ENCODE assay signal across 17 mouse cellular contexts in the genomic region with DNA sequence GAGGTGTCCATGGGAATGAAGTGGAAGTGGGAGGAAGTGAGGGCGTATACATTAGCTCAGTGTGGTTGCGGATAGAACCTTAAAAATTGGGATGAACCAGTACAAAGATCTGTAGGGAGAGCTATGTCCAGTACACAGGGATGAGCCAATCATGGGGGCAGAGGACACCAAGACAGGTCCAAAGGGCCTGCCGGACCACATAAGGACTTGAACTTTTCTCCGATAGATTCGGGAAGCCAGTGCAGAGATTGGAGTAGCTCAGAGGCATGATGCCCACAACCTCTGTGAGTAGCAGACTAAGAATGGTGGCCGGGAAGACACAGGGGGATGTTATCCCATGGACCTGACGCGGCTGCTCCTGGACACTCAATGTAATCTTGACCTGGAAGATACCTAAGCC. TPM values are rescaled to one million over a fixed set of nuclear protein-coding genes. Genes with fewer than 3 reads are reported as not detected.
A peak's percentile ranks its signal among the peaks of the same experiment; 100 is the strongest.
DNase-seq lines count a peak whose midpoint lies in the region; ATAC-seq lines count a peak whose summit lies in the region.
"Had no signal": no experiment of that assay in that cellular context is flagged by ENCODE, and none has a peak within 500 bp of the region (broad histone marks: within the 10 kb centered on the region; RNA-seq: fewer than 3 reads in every experiment).

No protein-coding gene starts in this region.

- no peak overlapping the region for H3K4me3 ChIP-seq in kidney, embryonic 15.5 days (replicated peaks)
- 0 out of 2 replicates have a peak overlapping the region, but pooled peaks have one; percentile 38 for H3K4me3 ChIP-seq in embryonic facial prominence, embryonic 10.5 days
- H3K4me3 ChIP-seq in limb, embryonic 12.5 days (replicated peaks): no peak overlapping the region
- H3K4me3 ChIP-seq: embryonic facial prominence, embryonic 13.5 days; forebrain, embryonic 13.5 days; heart, embryonic 12.5 days; hindbrain, embryonic 15.5 days had no signal

- no peaks in the 10 kb centered on the region for H3K36me3 ChIP-seq in kidney, embryonic 15.5 days
- H3K36me3 ChIP-seq in embryonic facial prominence, embryonic 10.5 days (replicated peaks): no peaks in the 10 kb centered on the region
- no peaks in the 10 kb centered on the region for H3K36me3 ChIP-seq in limb, embryonic 12.5 days
- H3K36me3 ChIP-seq: embryonic facial prominence, embryonic 13.5 days; heart, embryonic 12.5 days; hindbrain, embryonic 15.5 days had no signal

- peak; percentile 82 for DNase-seq in heart, adult 11 months
- no peak for DNase-seq in heart, adult 9 months (ENCODE audit: low spot score in 2 of 2)
- DNase-seq in kidney, postnatal 25 days: no peak
- no peak for DNase-seq in embryonic facial prominence, embryonic 10.5 days (ENCODE audit: low spot score)
- DNase-seq: adrenal gland, postnatal 14 days; cerebellum, adult 11-12 months; cerebellum, adult 9-10 months; cerebellum, postnatal 25 days had no signal

- no peak for ATAC-seq in kidney, embryonic 15.5 days (replicated peaks; ENCODE audit: low FRiP score)
- no peak for ATAC-seq in limb, embryonic 12.5 days (ENCODE audit: insufficient number of reproducible peaks, insufficient read depth, low FRiP score, low TSS enrichment, low read depth)
- ATAC-seq: activated CD4-positive, CD25-positive, alpha-beta regulatory T cell, adult 4 months; inflammation-experienced regulatory T-cells, adult 6 months; Patski had no signal

- H3K27ac ChIP-seq in kidney, embryonic 15.5 days: peak overlapping the region; percentile 73; the same call in 1 of the 2 replicates
- H3K27ac ChIP-seq in embryonic facial prominence, embryonic 10.5 days (replicated peaks): peak overlapping the region; percentile 83
- H3K27ac ChIP-seq in limb, embryonic 12.5 days: peak overlapping the region; percentile 84; the same call in 1 of the 2 replicates

- WGBS in kidney, embryonic 15.5 days: 87% methylated on average over 8 of the region's 8 CpGs
- WGBS in embryonic facial prominence, embryonic 10.5 days: 86% methylated on average over 8 of the region's 8 CpGs
- WGBS in limb, embryonic 12.5 days: 93% methylated on average over 8 of the region's 8 CpGs

- no peak overlapping the region for H3K9ac ChIP-seq in kidney, embryonic 15.5 days
- no peak overlapping the region for H3K9ac ChIP-seq in limb, embryonic 12.5 days (replicated peaks)
- H3K9ac ChIP-seq: heart, embryonic 12.5 days; hindbrain, embryonic 15.5 days had no signal

- no peak overlapping the region for H3K4me2 ChIP-seq in kidney, embryonic 15.5 days
- H3K4me2 ChIP-seq in limb, embryonic 12.5 days: no peak overlapping the region
- H3K4me2 ChIP-seq: hindbrain, embryonic 15.5 days had no signal

- peaks cover 53% of the 10 kb centered on the region for H3K27me3 ChIP-seq in kidney, embryonic 15.5 days
- H3K27me3 ChIP-seq in embryonic facial prominence, embryonic 10.5 days (replicated peaks; ENCODE audit: low read depth, poor library complexity, severe bottlenecking): peaks cover 54% of the 10 kb centered on the region
- 0 out of 2 replicates have a peak, but pooled peaks cover under 1% of the 10 kb centered on the region for H3K27me3 ChIP-seq in limb, embryonic 12.5 days
- H3K27me3 ChIP-seq: Patski had no signal

- H3K4me1 ChIP-seq in kidney, embryonic 15.5 days: peaks cover 29% of the 10 kb centered on the region
- H3K4me1 ChIP-seq in embryonic facial prominence, embryonic 10.5 days: peaks cover 51% of the 10 kb centered on the region
- H3K4me1 ChIP-seq in limb, embryonic 12.5 days (replicated peaks): peaks cover 46% of the 10 kb centered on the region

- 0 out of 2 replicates have a peak, but pooled peaks cover 7% of the 10 kb centered on the region for H3K9me3 ChIP-seq in kidney, embryonic 15.5 days (replicated peaks)
- peaks cover 5% of the 10 kb centered on the region; the same call in 1 of the 2 replicates for H3K9me3 ChIP-seq in embryonic facial prominence, embryonic 10.5 days
- peaks cover 9% of the 10 kb centered on the region for H3K9me3 ChIP-seq in limb, embryonic 12.5 days
- H3K9me3 ChIP-seq: embryonic facial prominence, embryonic 13.5 days; hindbrain, embryonic 15.5 days had no signal

RNA-seq across cellular contexts. Expression of gene Tle3, which starts 12.0 kb away (rescaled TPM):
- polyA plus RNA-seq in kidney, embryonic 15.5 days (2015; fragmentation: Nextera tagmentation; extraction: Ambion mirVana): 26.1 and 30.9 TPM in 2 replicates
- polyA plus RNA-seq in embryonic facial prominence, embryonic 10.5 days (2016; fragmentation: Nextera tagmentation; extraction: Ambion mirVana): 50.3 and 51.9 TPM in 2 replicates
- 59.1 and 71.2 TPM in 2 replicates for polyA plus RNA-seq in limb, embryonic 12.5 days (2016; fragmentation: Nextera tagmentation; extraction: Ambion mirVana)
